Mouse (Mus musculus): ENCODE measurements around the gene Mindy1. TPM values are rescaled to one million over a fixed set of nuclear protein-coding genes. Genes with fewer than 3 reads are reported as not detected.

Gene Mindy1
- polyA plus RNA-seq, 1 experiment from 2014 or later = 43.3 TPM

- no peak for ATAC-seq (ENCODE audit: insufficient number of reproducible peaks, insufficient read depth, low FRiP score, low TSS enrichment)
- H3K36me3 ChIP-seq = peaks cover 23% of the 10 kb centered on the region
- H3K9me3 ChIP-seq = no peaks in the 10 kb centered on the region
- no peak overlapping the region for H3K4me2 ChIP-seq (replicated peaks)
- no peak overlapping the region for H3K9ac ChIP-seq
- no peak overlapping the region for H3K27ac ChIP-seq
- WGBS = 84% methylated on average over 12 of the region's 12 CpGs
- H3K27me3 ChIP-seq = no peaks in the 10 kb centered on the region
- H3K4me3 ChIP-seq = no peak overlapping the region
- H3K4me1 ChIP-seq = no peaks in the 10 kb centered on the region
These were observed 10.3 kb upstream of the Mindy1 start for GRCm38 (mm10) chr3:95270766-95271364.

- no peaks in the 10 kb centered on the region for H3K4me1 ChIP-seq
- ATAC-seq (ENCODE audit: insufficient number of reproducible peaks, insufficient read depth, low FRiP score, low TSS enrichment) = no peak
- H3K4me3 ChIP-seq = no peak overlapping the region
- peaks cover 8% of the 10 kb centered on the region; the same call in 1 of the 2 replicates for H3K36me3 ChIP-seq
- no peaks in the 10 kb centered on the region for H3K9me3 ChIP-seq
- no peak overlapping the region for H3K4me2 ChIP-seq (replicated peaks)
- H3K9ac ChIP-seq = no peak overlapping the region
- H3K27me3 ChIP-seq = no peaks in the 10 kb centered on the region
- H3K27ac ChIP-seq = no peak overlapping the region
- WGBS = 91% methylated on average over 5 of the region's 5 CpGs
These were observed 7.7 kb upstream of the Mindy1 start for GRCm38 (mm10) chr3:95273471-95273870.

GRCm38 (mm10) chr3:95274453-95274852 is 6.7 kb upstream of the Mindy1 start:
- WGBS = 93% methylated on average over 4 of the region's 4 CpGs
- ATAC-seq (ENCODE audit: insufficient number of reproducible peaks, insufficient read depth, low FRiP score, low TSS enrichment) = no peak

GRCm38 (mm10) chr3:95275161-95275560 is 6.0 kb upstream of the Mindy1 start:
- Histone ChIP-seq H3K27me3 (no peaks in the 10 kb centered on the region), H3K36me3 (peaks cover 4% of the 10 kb centered on the region; the same call in 1 of the 2 replicates), H3K9ac (no peak overlapping the region), H3K4me1 (no peaks in the 10 kb centered on the region), H3K27ac (no peak overlapping the region), H3K4me3 (no peak overlapping the region), H3K4me2 (replicated peaks) (no peak overlapping the region), H3K9me3 (no peaks in the 10 kb centered on the region)
- no peak for ATAC-seq (ENCODE audit: insufficient number of reproducible peaks, insufficient read depth, low FRiP score, low TSS enrichment)
- WGBS = 69% methylated on average over 6 of the region's 6 CpGs

More at GRCm38 (mm10) chr3:95274453-95274852, 6.7 kb upstream of the Mindy1 start:
- Histone ChIP-seq H3K9me3 (no peaks in the 10 kb centered on the region), H3K27ac (no peak overlapping the region), H3K4me1 (no peaks in the 10 kb centered on the region), H3K9ac (no peak overlapping the region), H3K27me3 (no peaks in the 10 kb centered on the region), H3K36me3 (peaks cover 4% of the 10 kb centered on the region; the same call in 1 of the 2 replicates), H3K4me2 (replicated peaks) (no peak overlapping the region), H3K4me3 (no peak overlapping the region)

- no peak overlapping the region for H3K4me2 ChIP-seq (replicated peaks)
- no peaks in the 10 kb centered on the region for H3K27me3 ChIP-seq
- WGBS = 70% methylated on average over 5 of the region's 5 CpGs
- no peak for ATAC-seq (ENCODE audit: insufficient number of reproducible peaks, insufficient read depth, low FRiP score, low TSS enrichment)
- peaks cover 4% of the 10 kb centered on the region; the same call in 1 of the 2 replicates for H3K36me3 ChIP-seq
- no peak overlapping the region for H3K9ac ChIP-seq
- peaks cover 4% of the 10 kb centered on the region; the same call in 1 of the 2 replicates for H3K4me1 ChIP-seq
- H3K9me3 ChIP-seq = no peaks in the 10 kb centered on the region
- no peak overlapping the region for H3K27ac ChIP-seq
- H3K4me3 ChIP-seq = no peak overlapping the region
These were observed 4.7 kb upstream of the Mindy1 start for GRCm38 (mm10) chr3:95276428-95276934.

GRCm38 (mm10) chr3:95277149-95277551 is 4.0 kb upstream of the Mindy1 start:
- H3K27ac ChIP-seq = no peak overlapping the region

GRCm38 (mm10) chr3:95280747-95281146 is 398 bp upstream of the Mindy1 start:
- Histone ChIP-seq H3K9me3 (no peaks in the 10 kb centered on the region), H3K36me3 (no peaks in the 10 kb centered on the region), H3K27ac (peak overlapping the region; percentile 84), H3K27me3 (no peaks in the 10 kb centered on the region), H3K9ac (peak overlapping the region; percentile 82), H3K4me2 (replicated peaks) (peak overlapping the region; percentile 74), H3K4me1 (peaks cover 17% of the 10 kb centered on the region), H3K4me3 (peak overlapping the region; percentile 72)
- ATAC-seq (ENCODE audit: insufficient number of reproducible peaks, insufficient read depth, low FRiP score, low TSS enrichment) = no peak
- 18% methylated on average over 8 of the region's 8 CpGs for WGBS

More at GRCm38 (mm10) chr3:95277149-95277551, 4.0 kb upstream of the Mindy1 start:
- Histone ChIP-seq H3K4me3 (no peak overlapping the region), H3K9me3 (no peaks in the 10 kb centered on the region), H3K9ac (no peak overlapping the region), H3K27me3 (no peaks in the 10 kb centered on the region), H3K36me3 (peaks cover 4% of the 10 kb centered on the region; the same call in 1 of the 2 replicates), H3K4me1 (peaks cover 4% of the 10 kb centered on the region; the same call in 1 of the 2 replicates), H3K4me2 (replicated peaks) (no peak overlapping the region)
- ATAC-seq (ENCODE audit: insufficient number of reproducible peaks, insufficient read depth, low FRiP score, low TSS enrichment) = no peak
- WGBS = 91% methylated on average over 1 of the region's 1 CpGs

GRCm38 (mm10) chr3:95282381-95282864 is 1.3 kb downstream of the Mindy1 start:
- Histone ChIP-seq H3K27ac (peak overlapping the region; percentile 98), H3K9ac (peak overlapping the region; percentile 85), H3K4me3 (peak overlapping the region; percentile 72), H3K27me3 (no peaks in the 10 kb centered on the region), H3K4me1 (peaks cover 17% of the 10 kb centered on the region), H3K9me3 (no peaks in the 10 kb centered on the region), H3K36me3 (peaks cover 2% of the 10 kb centered on the region; the same call in 1 of the 2 replicates), H3K4me2 (replicated peaks) (peak overlapping the region; percentile 74)
- under 1% methylated on average over 11 of the region's 11 CpGs for WGBS
- ATAC-seq (ENCODE audit: insufficient number of reproducible peaks, insufficient read depth, low FRiP score, low TSS enrichment) = no peak

- Histone ChIP-seq H3K36me3 (peaks cover 8% of the 10 kb centered on the region), H3K4me2 (replicated peaks) (peak overlapping the region; percentile 74), H3K27ac (peak overlapping the region; percentile 98), H3K9me3 (no peaks in the 10 kb centered on the region), H3K27me3 (no peaks in the 10 kb centered on the region), H3K4me1 (peaks cover 17% of the 10 kb centered on the region), H3K9ac (peak overlapping the region; percentile 85), H3K4me3 (peak overlapping the region; percentile 72)
- under 1% methylated on average over 48 of the region's 51 CpGs for WGBS
- ATAC-seq (ENCODE audit: insufficient number of reproducible peaks, insufficient read depth, low FRiP score, low TSS enrichment) = peak; percentile 61
These were observed 1.9 kb downstream of the Mindy1 start for GRCm38 (mm10) chr3:95282865-95283588.

GRCm38 (mm10) chr3:95283589-95283941 is 2.4 kb downstream of the Mindy1 start:
- H3K4me3 ChIP-seq = peak overlapping the region; percentile 72
- peaks cover 14% of the 10 kb centered on the region for H3K36me3 ChIP-seq
- peak overlapping the region; percentile 74 for H3K4me2 ChIP-seq (replicated peaks)
- no peak for ATAC-seq (ENCODE audit: insufficient number of reproducible peaks, insufficient read depth, low FRiP score, low TSS enrichment)
- H3K27me3 ChIP-seq = no peaks in the 10 kb centered on the region
- no peaks in the 10 kb centered on the region for H3K9me3 ChIP-seq
- WGBS = under 1% methylated on average over 7 of the region's 7 CpGs
- H3K9ac ChIP-seq = peak overlapping the region; percentile 85
- peak overlapping the region; percentile 98 for H3K27ac ChIP-seq
- H3K4me1 ChIP-seq = peaks cover 17% of the 10 kb centered on the region

- 7% methylated on average over 1 of the region's 1 CpGs for WGBS
- peak overlapping the region; percentile 85; the same call in 1 of the 2 replicates for H3K9ac ChIP-seq
- H3K9me3 ChIP-seq = no peaks in the 10 kb centered on the region
- H3K4me3 ChIP-seq = peak overlapping the region; percentile 72
- peaks cover 16% of the 10 kb centered on the region for H3K36me3 ChIP-seq
- no peaks in the 10 kb centered on the region for H3K27me3 ChIP-seq
- peak overlapping the region; percentile 98 for H3K27ac ChIP-seq
- peak overlapping the region; percentile 74 for H3K4me2 ChIP-seq (replicated peaks)
- H3K4me1 ChIP-seq = peaks cover 17% of the 10 kb centered on the region
- ATAC-seq (ENCODE audit: insufficient number of reproducible peaks, insufficient read depth, low FRiP score, low TSS enrichment) = no peak
These were observed 2.9 kb downstream of the Mindy1 start for GRCm38 (mm10) chr3:95284062-95284461.
